Mouse (Mus musculus) lung, postnatal 0 days (tissue): Measurements from ENCODE around the gene Atg7. TPM values are rescaled to one million over a fixed set of nuclear protein-coding genes. Genes with fewer than 3 reads are reported as not detected.

Experiments used
- ATAC-seq: fragments of 200-750 bp; cut with Nextera tagmentation; 2 replicates; pipeline ENCODE4 v1.8.0; 2017; ENCODE audit warnings: moderate library complexity
- DNase-seq: peaks from one replicate; pipeline ENCODE4 v3.0.0-alpha.2; 2016; ENCODE audit warnings: low spot score
- H3K27ac ChIP-seq: fragments of 300-500 bp; sonication (generic); 2 replicates; pipeline ENCODE4 v1.5.1; 2014; ENCODE audit warnings: antibody characterized with exemption, mild to moderate bottlenecking, low read length, mixed read lengths
- H3K27me3 ChIP-seq: fragments of 300-500 bp; sonication (generic); replicated peaks from 2 replicates; pipeline ENCODE4 v1.6.1; 2014; ENCODE audit warnings: low read length, mixed read lengths; ENCODE audit not compliant: insufficient read depth
- H3K36me3 ChIP-seq: fragments of 300-500 bp; sonication (generic); 2 replicates; pipeline ENCODE4 v1.6.1; 2014; ENCODE audit warnings: low read length, mixed read lengths; ENCODE audit not compliant: insufficient read depth
- H3K4me1 ChIP-seq: fragments of 300-500 bp; sonication (generic); 2 replicates; pipeline ENCODE4 v1.6.1; 2014; ENCODE audit warnings: antibody characterized with exemption, low read depth, low read length, mixed read lengths; ENCODE audit not compliant: insufficient read depth
- H3K4me2 ChIP-seq: fragments of 300-500 bp; sonication (generic); replicated peaks from 2 replicates; pipeline ENCODE4 v1.6.1; 2014; ENCODE audit warnings: low read depth, mild to moderate bottlenecking, low read length, moderate library complexity, mixed read lengths
- H3K4me3 ChIP-seq: fragments of 300-500 bp; sonication (generic); 2 replicates; pipeline ENCODE4 v1.5.1; 2014; ENCODE audit warnings: low read depth, low read length
- H3K9ac ChIP-seq: fragments of 300-500 bp; sonication (generic); replicated peaks from 2 replicates; pipeline ENCODE4 v1.6.1; 2014; ENCODE audit warnings: low read depth, mild to moderate bottlenecking
- H3K9me3 ChIP-seq: fragments of 300-500 bp; sonication (generic); 2 replicates; pipeline ENCODE4 v1.6.1; 2016; ENCODE audit warnings: low read length, mixed read lengths
- CTCF ChIP-seq: IDR thresholded peaks from 2 replicates; pipeline ENCODE4 v1.5.1; 2016; ENCODE audit warnings: antibody characterized with exemption, mild to moderate bottlenecking
- EP300 ChIP-seq: IDR thresholded peaks from 2 replicates; pipeline ENCODE4 v1.6.1; 2016; ENCODE audit warnings: antibody characterized with exemption, mild to moderate bottlenecking, control low read depth
- WGBS: fragments of 180-500 bp; shearing (Covaris S2); extraction: QIAGEN DNeasy Blood & Tissue Kit; methylation state at CpG from one replicate; pipeline ENCODE4 v1.1.7; 2014; 5-methylcytosine and 5-hydroxymethylcytosine counted together
- polyA plus RNA-seq: library from polyadenylated mRNA; unstranded; fragments of >200 nt; fragmentation: Nextera tagmentation; extraction: Ambion mirVana; gene quantifications from 2 replicates; pipeline ENCODE4 v1.2.1, GENCODE M21; 2015

Atg7 gene
- polyA plus RNA-seq, 1 experiment from 2014 or later, result 18.4 TPM

- Histone ChIP-seq H3K4me3 (no peak overlapping the region), H3K4me2 (no peak overlapping the region), H3K36me3 (no peaks in the 10 kb centered on the region), H3K4me1 (peaks cover 4% of the 10 kb centered on the region; the same call in 1 of the 2 replicates), H3K9me3 (no peaks in the 10 kb centered on the region), H3K9ac (no peak overlapping the region), H3K27ac (no peak overlapping the region), H3K27me3 (no peaks in the 10 kb centered on the region)
- no peak for ATAC-seq
- WGBS, result 54% methylated on average over 4 of the region's 4 CpGs
- TF ChIP-seq CTCF (no peak), EP300 (no peak)
- no peak for DNase-seq
These were observed 203.4 kb downstream of the Atg7 start for GRCm38 (mm10) chr6:114846153-114846772.

GRCm38 (mm10) chr6:114847582-114848174 is 204.8 kb downstream of the Atg7 start:
- Histone ChIP-seq H3K4me1 (peaks cover 4% of the 10 kb centered on the region; the same call in 1 of the 2 replicates), H3K4me3 (no peak overlapping the region), H3K4me2 (no peak overlapping the region), H3K9me3 (no peaks in the 10 kb centered on the region), H3K36me3 (no peaks in the 10 kb centered on the region), H3K27ac (no peak overlapping the region), H3K9ac (no peak overlapping the region), H3K27me3 (no peaks in the 10 kb centered on the region)
- WGBS, result 66% methylated on average over 12 of the region's 12 CpGs
- ATAC-seq (no peak), DNase-seq (no peak)
- TF ChIP-seq EP300 (no peak), CTCF (no peak)

GRCm38 (mm10) chr6:114848761-114849160 is 205.9 kb downstream of the Atg7 start:
- Histone ChIP-seq H3K4me1 (peaks cover 4% of the 10 kb centered on the region; the same call in 1 of the 2 replicates), H3K27me3 (no peaks in the 10 kb centered on the region), H3K4me3 (no peak overlapping the region), H3K27ac (no peak overlapping the region), H3K9ac (no peak overlapping the region), H3K4me2 (no peak overlapping the region), H3K36me3 (no peaks in the 10 kb centered on the region), H3K9me3 (no peaks in the 10 kb centered on the region)
- WGBS, result 31% methylated on average over 7 of the region's 7 CpGs
- DNase-seq (peak; percentile 42), ATAC-seq (no peak)
- TF ChIP-seq EP300 (no peak), CTCF (no peak)

- WGBS, result 75% methylated on average over 8 of the region's 8 CpGs
- no peak overlapping the region for H3K4me2 ChIP-seq
- ATAC-seq (no peak), DNase-seq (no peak)
- no peak overlapping the region for H3K27ac ChIP-seq
- peaks cover 4% of the 10 kb centered on the region; the same call in 1 of the 2 replicates for H3K4me1 ChIP-seq
- no peak for TF ChIP-seq EP300
- TF ChIP-seq CTCF, result no peak
- no peaks in the 10 kb centered on the region for H3K36me3 ChIP-seq
- no peak overlapping the region for H3K4me3 ChIP-seq
- no peak overlapping the region for H3K9ac ChIP-seq
- H3K9me3 ChIP-seq, result no peaks in the 10 kb centered on the region
- H3K27me3 ChIP-seq, result no peaks in the 10 kb centered on the region
These were observed 206.9 kb downstream of the Atg7 start for GRCm38 (mm10) chr6:114849787-114850186.

DNA sequence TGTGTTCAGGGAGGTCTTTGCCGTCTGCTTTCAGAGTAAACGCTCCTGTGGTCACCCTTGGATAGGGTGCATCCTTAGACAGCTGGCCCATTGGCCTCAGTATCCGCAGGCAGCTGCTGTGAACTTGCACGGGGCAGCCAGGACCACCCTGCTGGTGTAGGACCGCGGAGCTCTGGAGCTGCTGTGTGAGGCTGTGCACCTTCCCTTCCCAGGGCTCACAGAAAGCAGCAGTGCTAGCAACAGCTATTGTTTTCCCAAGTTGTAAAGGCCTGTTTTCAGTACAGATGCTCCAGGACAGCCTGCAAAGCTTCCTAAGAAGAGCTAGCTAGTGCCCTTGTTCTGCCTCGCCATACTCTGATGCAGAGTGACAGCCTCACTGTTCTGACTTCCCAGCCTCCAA is 208.8 kb downstream of the Atg7 start:
- Histone ChIP-seq H3K4me3 (no peak overlapping the region), H3K4me2 (no peak overlapping the region), H3K27ac (no peak overlapping the region), H3K4me1 (peaks cover 7% of the 10 kb centered on the region; the same call in 1 of the 2 replicates), H3K27me3 (no peaks in the 10 kb centered on the region), H3K9ac (no peak overlapping the region), H3K36me3 (no peaks in the 10 kb centered on the region), H3K9me3 (no peaks in the 10 kb centered on the region)
- DNase-seq (no peak), ATAC-seq (no peak)
- 58% methylated on average over 7 of the region's 7 CpGs for WGBS
- TF ChIP-seq EP300 (no peak), CTCF (no peak)

- no peak for DNase-seq
- peaks cover 7% of the 10 kb centered on the region; the same call in 1 of the 2 replicates for H3K4me1 ChIP-seq
- no peaks in the 10 kb centered on the region for H3K9me3 ChIP-seq
- TF ChIP-seq EP300, result no peak
- no peak for TF ChIP-seq CTCF
- no peak overlapping the region for H3K27ac ChIP-seq
- H3K4me2 ChIP-seq, result no peak overlapping the region
- H3K9ac ChIP-seq, result no peak overlapping the region
- no peak overlapping the region for H3K4me3 ChIP-seq
- ATAC-seq, result no peak
- no peaks in the 10 kb centered on the region for H3K36me3 ChIP-seq
- H3K27me3 ChIP-seq, result no peaks in the 10 kb centered on the region
- WGBS, result 68% methylated on average over 3 of the region's 3 CpGs
These were observed 209.8 kb downstream of the Atg7 start for GRCm38 (mm10) chr6:114852739-114853138.
